Mouse (Mus musculus): ENCODE measurements around the gene Heatr3. TPM values are rescaled to one million over a fixed set of nuclear protein-coding genes. Genes with fewer than 3 reads are reported as not detected.
A peak's percentile ranks its signal among the peaks of the same experiment; 100 is the strongest.

The Heatr3 gene
- total and polyA plus RNA-seq, 3 experiments, result 14.4 to 21.4 (median 21.0) TPM

DNA sequence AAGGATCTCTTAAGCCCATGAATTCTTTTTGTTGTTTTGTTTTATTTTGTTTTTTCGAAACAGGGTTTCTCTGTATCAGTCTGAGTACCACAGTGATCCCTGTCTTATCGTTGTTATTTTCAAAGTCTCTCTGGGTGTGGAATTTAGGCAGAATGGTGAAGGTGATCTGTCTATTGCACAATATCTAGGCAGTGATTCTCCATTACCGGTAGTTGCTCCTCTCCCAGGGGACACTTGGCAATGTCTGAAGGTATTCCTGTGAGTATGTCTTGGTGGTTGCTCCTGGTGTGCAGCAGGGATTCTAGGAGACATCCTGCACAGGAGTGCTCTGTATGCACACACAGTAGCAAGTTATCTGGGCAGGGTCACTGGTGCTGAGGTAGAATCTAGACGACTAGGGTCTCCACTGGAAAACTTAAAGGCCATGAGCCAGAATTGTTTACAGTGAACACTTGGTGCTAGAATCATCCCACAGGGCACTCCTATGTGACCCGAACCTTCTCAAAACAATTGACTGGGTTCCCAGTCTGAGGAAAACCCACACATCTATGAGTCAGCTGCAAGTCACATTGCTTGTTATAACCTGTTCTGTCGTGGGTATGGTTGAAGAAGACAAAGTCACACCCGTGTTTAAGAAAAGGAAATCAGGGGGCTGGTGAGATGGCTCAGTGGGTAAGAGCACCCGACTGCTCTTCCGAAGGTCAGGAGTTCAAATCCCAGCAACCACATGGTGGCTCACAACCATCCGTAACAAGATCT, 22.8 kb downstream of the Heatr3 start:
- no peaks in the 10 kb centered on the region for H3K36me3 ChIP-seq (ENCODE audit: control insufficient read depth, insufficient read depth, low read length)
- WGBS, result 89% methylated on average over 10 of the region's 10 CpGs
- no peaks in the 10 kb centered on the region for H3K79me2 ChIP-seq (replicated peaks; ENCODE audit: control insufficient read depth, insufficient read depth, low read length)
- H3K4me1 ChIP-seq (ENCODE audit: control insufficient read depth, insufficient read depth, low read length), result no peaks in the 10 kb centered on the region
- TF ChIP-seq EP300 (IDR thresholded peaks at IDR 0.05; ENCODE audit: insufficient read depth, low read depth, low read length) (no peak), CTCF (IDR thresholded peaks at IDR 0.05) (no peak), POLR2A (IDR thresholded peaks at IDR 0.05; ENCODE audit: insufficient read depth, low read depth, low read length) (no peak)
- H3K4me3 ChIP-seq, result no peak overlapping the region
- no peaks in the 10 kb centered on the region for H3K27me3 ChIP-seq (ENCODE audit: control insufficient read depth, insufficient read depth, low read length)
- DNase-seq, result no peak
- intact Hi-C loops (cut with DNase I), result loop anchor here (5.0 kb wide), 1 partner anchor 82 kb away; no protein-coding TSS in a partner anchor
- no peak overlapping the region for H3K9ac ChIP-seq (ENCODE audit: low read depth, low read length)
- H3K27ac ChIP-seq, result no peak overlapping the region

DNA sequence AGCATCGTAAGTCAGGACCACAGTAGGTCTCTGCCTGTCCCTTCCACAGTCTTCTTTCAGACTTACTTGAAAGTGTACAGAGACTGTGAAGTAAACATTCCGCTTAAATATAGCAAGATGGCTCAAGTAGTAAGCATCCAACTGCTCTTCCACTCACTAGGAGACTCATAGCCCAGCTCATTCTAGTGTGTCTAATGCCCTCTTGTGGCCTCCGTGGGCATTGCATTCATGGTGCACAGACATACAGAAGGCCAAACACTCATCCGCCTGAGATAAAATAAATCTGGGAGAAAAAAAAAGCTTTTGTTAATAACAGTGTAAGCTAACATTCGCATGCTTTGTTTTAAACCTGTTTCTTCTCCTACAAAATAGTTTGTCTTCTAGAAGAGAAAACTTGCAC, 23.8 kb downstream of the Heatr3 start:
- Histone ChIP-seq H3K36me3 (ENCODE audit: control insufficient read depth, insufficient read depth, low read length) (no peaks in the 10 kb centered on the region), H3K27me3 (ENCODE audit: control insufficient read depth, insufficient read depth, low read length) (no peaks in the 10 kb centered on the region), H3K4me3 (no peak overlapping the region), H3K79me2 (replicated peaks; ENCODE audit: control insufficient read depth, insufficient read depth, low read length) (no peaks in the 10 kb centered on the region), H3K4me1 (ENCODE audit: control insufficient read depth, insufficient read depth, low read length) (no peaks in the 10 kb centered on the region), H3K27ac (no peak overlapping the region), H3K9ac (ENCODE audit: low read depth, low read length) (no peak overlapping the region)
- intact Hi-C loops (cut with DNase I), result loop anchor here (5.0 kb wide), 1 partner anchor 81 kb away; no protein-coding TSS in a partner anchor
- 79% methylated on average over 5 of the region's 5 CpGs for WGBS
- TF ChIP-seq EP300 (IDR thresholded peaks at IDR 0.05; ENCODE audit: insufficient read depth, low read depth, low read length), result no peak
- TF ChIP-seq CTCF (IDR thresholded peaks at IDR 0.05), result peak; percentile 87
- DNase-seq, result peak; percentile 34 to 71

DNA sequence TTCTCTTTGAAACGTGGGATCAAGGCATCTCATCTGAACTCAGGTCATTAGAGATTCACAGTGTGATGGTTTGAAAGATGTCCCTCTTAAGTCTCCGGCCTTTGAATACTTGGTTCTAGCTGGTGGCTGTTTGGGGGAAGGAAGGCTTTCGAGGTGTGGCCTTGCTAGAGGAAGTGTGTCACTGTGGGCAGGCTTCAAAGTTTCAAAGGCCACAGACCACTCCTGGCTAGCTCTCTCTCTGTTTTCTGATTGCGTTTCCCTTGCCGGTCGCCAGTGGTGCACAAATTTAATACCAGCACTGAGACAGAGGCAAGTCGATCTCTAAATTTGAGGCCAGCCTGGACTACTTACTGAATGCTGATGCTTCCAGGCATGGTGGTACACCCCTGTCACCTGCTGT, 37.6 kb downstream of the Heatr3 start:
- Histone ChIP-seq H3K4me3 (no peak overlapping the region), H3K27ac (no peak overlapping the region), H3K27me3 (ENCODE audit: control insufficient read depth, insufficient read depth, low read length) (no peaks in the 10 kb centered on the region), H3K79me2 (replicated peaks; ENCODE audit: control insufficient read depth, insufficient read depth, low read length) (no peaks in the 10 kb centered on the region), H3K9ac (ENCODE audit: low read depth, low read length) (no peak overlapping the region), H3K36me3 (ENCODE audit: control insufficient read depth, insufficient read depth, low read length) (no peaks in the 10 kb centered on the region), H3K4me1 (ENCODE audit: control insufficient read depth, insufficient read depth, low read length) (no peaks in the 10 kb centered on the region)
- 81% methylated on average over 7 of the region's 7 CpGs for WGBS
- intact Hi-C loops (cut with DNase I), result no loop called here
- DNase-seq, result peak in 1 of 2 experiments; percentile 7
- TF ChIP-seq CTCF (IDR thresholded peaks at IDR 0.05), result no peak
- no peak for TF ChIP-seq EP300 (IDR thresholded peaks at IDR 0.05; ENCODE audit: insufficient read depth, low read depth, low read length)

DNA sequence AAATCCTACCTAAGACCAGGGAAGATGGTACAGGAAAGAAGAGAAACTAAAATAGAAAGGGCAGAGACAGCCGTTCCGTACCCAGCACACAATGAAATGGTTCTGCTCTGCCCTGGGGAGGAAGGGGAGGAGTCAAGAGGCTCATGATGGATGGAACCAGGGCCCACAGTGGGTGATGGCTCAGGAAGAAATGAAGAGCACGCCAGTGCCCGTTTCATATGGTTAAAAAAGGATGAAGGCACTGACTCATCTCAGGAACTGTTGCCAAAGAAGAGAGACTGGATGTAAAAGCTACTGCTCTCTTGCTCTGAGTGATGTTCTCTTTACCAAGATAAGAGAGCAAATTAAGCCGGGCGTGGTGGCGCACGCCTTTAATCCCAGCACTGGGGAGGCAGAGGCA, 39.6 kb downstream of the Heatr3 start:
- TF ChIP-seq POLR2A (IDR thresholded peaks at IDR 0.05; ENCODE audit: insufficient read depth, low read depth, low read length) (no peak), CTCF (IDR thresholded peaks at IDR 0.05) (no peak), EP300 (IDR thresholded peaks at IDR 0.05; ENCODE audit: insufficient read depth, low read depth, low read length) (no peak)
- intact Hi-C loops (cut with DNase I), result no loop called here

DNA sequence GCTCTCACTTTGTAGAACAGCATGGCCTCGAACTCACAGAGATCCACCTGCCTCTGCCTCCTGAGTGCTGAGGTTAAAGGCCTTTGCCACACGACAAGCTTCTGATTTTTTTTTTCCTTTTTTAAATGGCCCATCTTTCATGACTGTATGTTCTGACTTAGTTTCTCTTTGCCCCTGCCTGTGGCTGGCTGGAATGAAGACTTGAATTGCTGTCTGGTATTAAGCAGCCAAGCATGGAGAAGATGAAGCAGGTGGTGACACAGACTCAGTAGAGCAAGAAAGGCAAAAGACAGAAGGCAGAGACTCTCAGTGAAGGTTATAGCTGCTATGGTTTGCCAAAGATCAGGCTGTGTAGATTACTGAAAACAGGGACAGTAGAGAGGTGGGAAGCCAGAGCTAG, 45.5 kb downstream of the Heatr3 start:
- Histone ChIP-seq H3K9ac (ENCODE audit: low read depth, low read length) (no peak overlapping the region), H3K4me1 (ENCODE audit: control insufficient read depth, insufficient read depth, low read length) (no peaks in the 10 kb centered on the region), H3K27me3 (ENCODE audit: control insufficient read depth, insufficient read depth, low read length) (no peaks in the 10 kb centered on the region), H3K4me3 (no peak overlapping the region), H3K27ac (no peak overlapping the region), H3K79me2 (replicated peaks; ENCODE audit: control insufficient read depth, insufficient read depth, low read length) (no peaks in the 10 kb centered on the region), H3K36me3 (ENCODE audit: control insufficient read depth, insufficient read depth, low read length) (no peaks in the 10 kb centered on the region)
- TF ChIP-seq POLR2A (IDR thresholded peaks at IDR 0.05; ENCODE audit: insufficient read depth, low read depth, low read length) (no peak), EP300 (IDR thresholded peaks at IDR 0.05; ENCODE audit: insufficient read depth, low read depth, low read length) (no peak), CTCF (IDR thresholded peaks at IDR 0.05) (no peak)
- WGBS, result 81% methylated on average over 2 of the region's 2 CpGs
- DNase-seq, result no peak
- intact Hi-C loops (cut with DNase I), result no loop called here

More for the DNA sequence above, 39.6 kb downstream of the Heatr3 start:
- H3K36me3 ChIP-seq (ENCODE audit: control insufficient read depth, insufficient read depth, low read length), result no peaks in the 10 kb centered on the region
- H3K4me3 ChIP-seq, result no peak overlapping the region
- 81% methylated on average over 8 of the region's 8 CpGs for WGBS
- no peak overlapping the region for H3K27ac ChIP-seq
- no peaks in the 10 kb centered on the region for H3K4me1 ChIP-seq (ENCODE audit: control insufficient read depth, insufficient read depth, low read length)
- no peak overlapping the region for H3K9ac ChIP-seq (ENCODE audit: low read depth, low read length)
- H3K79me2 ChIP-seq (replicated peaks; ENCODE audit: control insufficient read depth, insufficient read depth, low read length), result no peaks in the 10 kb centered on the region
- no peak for DNase-seq
- no peaks in the 10 kb centered on the region for H3K27me3 ChIP-seq (ENCODE audit: control insufficient read depth, insufficient read depth, low read length)

DNA sequence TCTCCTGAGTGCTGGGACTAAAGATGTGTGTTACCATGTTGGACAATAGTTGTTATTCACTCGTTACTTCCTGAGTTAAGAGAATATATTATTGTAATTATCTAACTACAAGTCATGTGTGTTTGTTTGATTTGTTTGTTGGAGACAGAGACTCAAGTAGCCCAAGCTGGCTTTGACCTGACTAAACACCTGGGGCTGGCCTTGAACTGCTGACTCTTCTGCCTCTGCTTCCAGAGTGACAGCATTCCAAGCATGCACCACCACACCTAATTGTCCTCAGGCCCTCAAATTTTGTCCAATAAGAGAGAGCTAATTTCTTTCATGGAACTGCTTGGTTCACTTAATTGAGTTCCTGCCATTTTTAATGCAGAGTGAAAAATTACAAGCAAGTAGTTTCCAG, 47.3 kb downstream of the Heatr3 start:
- Histone ChIP-seq H3K36me3 (ENCODE audit: control insufficient read depth, insufficient read depth, low read length) (no peaks in the 10 kb centered on the region), H3K27me3 (ENCODE audit: control insufficient read depth, insufficient read depth, low read length) (no peaks in the 10 kb centered on the region), H3K4me3 (no peak overlapping the region), H3K79me2 (replicated peaks; ENCODE audit: control insufficient read depth, insufficient read depth, low read length) (no peaks in the 10 kb centered on the region), H3K9ac (ENCODE audit: low read depth, low read length) (no peak overlapping the region), H3K4me1 (ENCODE audit: control insufficient read depth, insufficient read depth, low read length) (no peaks in the 10 kb centered on the region), H3K27ac (no peak overlapping the region)
- TF ChIP-seq EP300 (IDR thresholded peaks at IDR 0.05; ENCODE audit: insufficient read depth, low read depth, low read length) (no peak), CTCF (IDR thresholded peaks at IDR 0.05) (no peak), POLR2A (IDR thresholded peaks at IDR 0.05; ENCODE audit: insufficient read depth, low read depth, low read length) (no peak)
- intact Hi-C loops (cut with DNase I), result no loop called here
- DNase-seq, result no peak
- 77% methylated on average over 1 of the region's 1 CpGs for WGBS

Data from heart, adult 2 months (tissue).